Mouse (Mus musculus) megakaryocyte, embryonic 14.5 days (primary cell): ENCODE measurements around the gene Svep1. TPM values are rescaled to one million over a fixed set of nuclear protein-coding genes. Genes with fewer than 3 reads are reported as not detected.
A peak's percentile ranks its signal among the peaks of the same experiment; 100 is the strongest.

ENCODE experiments used
- H3K27me3 ChIP-seq: replicated peaks from 2 replicates; pipeline ENCODE3; 2012; ENCODE audit warnings: inconsistent platforms
- H3K36me3 ChIP-seq: replicated peaks from 2 replicates; pipeline ENCODE3; 2012; ENCODE audit warnings: low read length, inconsistent platforms, mixed read lengths
- H3K4me1 ChIP-seq: 2 replicates; pipeline ENCODE4 v1.6.1; 2012; ENCODE audit warnings: inconsistent platforms
- H3K4me3 ChIP-seq: replicated peaks from 2 replicates; pipeline ENCODE3; 2012; ENCODE audit warnings: moderate library complexity, mild to moderate bottlenecking, inconsistent platforms
- H3K9me3 ChIP-seq: 2 replicates; pipeline ENCODE4 v1.6.1; 2012; ENCODE audit warnings: inconsistent platforms
- FLI1 ChIP-seq: IDR thresholded peaks from 2 replicates; pipeline ENCODE4 v1.6.1; 2012; ENCODE audit warnings: low read length, inconsistent platforms, mixed read lengths
- GATA1 ChIP-seq: IDR thresholded peaks from 3 replicates; pipeline ENCODE4 v1.6.1; 2012; ENCODE audit warnings: mixed read lengths, low read length, inconsistent platforms, borderline replicate concordance
- polyA plus RNA-seq: library from polyadenylated mRNA; stranded (reverse); fragments of >175 nt; gene quantifications from 2 replicates; pipeline ENCODE4 v1.2.3, GENCODE M21; 2012; ENCODE audit warnings: low replicate concordance; ENCODE audit not compliant: insufficient read depth

Svep1 gene
- not detected in 2 replicates for polyA plus RNA-seq

DNA sequence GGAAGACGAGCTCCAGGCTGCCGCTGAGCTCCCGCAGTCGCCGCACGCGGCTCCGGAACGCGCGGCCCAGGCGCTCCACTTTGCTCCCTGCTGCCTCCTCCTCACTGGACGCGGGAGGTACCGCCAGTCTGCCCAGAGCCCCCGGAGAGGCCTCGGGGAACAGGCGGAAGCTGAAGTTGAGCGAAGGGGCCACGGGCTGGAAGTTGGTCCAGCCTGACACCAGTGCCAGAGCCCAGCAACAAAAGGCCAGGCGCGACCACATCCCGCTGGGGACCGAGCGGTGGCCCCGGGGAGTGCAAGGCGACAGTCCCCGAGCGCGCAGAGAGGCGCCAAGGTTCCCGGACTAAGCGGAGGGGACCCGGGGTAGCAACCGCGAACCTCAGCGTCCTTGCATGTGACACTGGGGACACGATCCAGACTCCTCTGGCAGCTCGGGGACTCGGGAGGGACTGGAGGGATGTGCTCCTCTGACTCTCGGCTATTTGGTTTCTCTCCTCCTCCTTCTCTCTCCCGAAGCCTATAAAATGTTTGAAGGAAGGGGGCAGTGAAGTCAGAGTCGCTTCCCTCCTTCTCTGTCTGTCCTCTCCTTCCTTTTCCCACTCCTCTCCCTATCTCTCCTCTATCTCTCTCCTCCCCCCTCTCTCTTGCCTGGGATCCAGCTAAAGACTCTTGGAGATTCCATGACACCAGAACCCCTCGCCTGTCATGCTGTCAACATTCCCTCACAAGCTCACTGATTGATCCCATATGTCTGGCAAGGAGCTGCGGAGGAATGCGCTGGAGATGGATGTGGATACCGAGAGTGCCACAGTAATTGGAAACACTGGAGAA lies at the start of gene Svep1:
Gene Svep1 (minus strand): TSS at position 745 of the 831 bp plus-strand sequence.
- Histone ChIP-seq H3K4me3 (peak within 1 kb of the TSS; percentile 84), H3K9me3 (no peaks in the 10 kb centered on the region), H3K27me3 (peaks cover 53% of the 10 kb centered on the region), H3K4me1 (peaks cover 10% of the 10 kb centered on the region), H3K36me3 (no peaks in the 10 kb centered on the region)
- no peak for TF ChIP-seq FLI1
- no peak for TF ChIP-seq GATA1

DNA sequence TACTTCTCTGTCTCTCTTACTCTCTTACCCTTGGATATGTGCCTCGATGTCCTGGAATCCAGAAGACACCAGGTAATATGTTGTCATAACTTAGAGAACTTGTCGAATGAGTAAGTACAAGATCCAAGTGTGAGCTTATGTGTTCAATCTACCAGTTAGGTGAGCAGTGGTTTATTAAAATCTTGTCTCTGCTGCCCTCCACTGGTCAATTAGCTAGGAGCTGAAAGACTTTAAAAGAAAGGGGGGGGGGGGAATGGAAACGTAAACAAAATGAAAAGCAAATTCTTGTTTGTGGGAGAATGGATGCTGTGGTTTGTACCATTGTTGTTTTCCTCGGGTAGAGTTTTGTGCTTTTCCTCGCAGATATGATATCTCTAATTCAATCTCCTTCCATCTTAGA lies 46.8 kb upstream of the Svep1 start:
- Histone ChIP-seq H3K4me3 (no peak overlapping the region), H3K27me3 (no peaks in the 10 kb centered on the region), H3K9me3 (no peaks in the 10 kb centered on the region), H3K4me1 (no peaks in the 10 kb centered on the region), H3K36me3 (no peaks in the 10 kb centered on the region)
- TF ChIP-seq GATA1: no peak
- TF ChIP-seq FLI1: no peak

DNA sequence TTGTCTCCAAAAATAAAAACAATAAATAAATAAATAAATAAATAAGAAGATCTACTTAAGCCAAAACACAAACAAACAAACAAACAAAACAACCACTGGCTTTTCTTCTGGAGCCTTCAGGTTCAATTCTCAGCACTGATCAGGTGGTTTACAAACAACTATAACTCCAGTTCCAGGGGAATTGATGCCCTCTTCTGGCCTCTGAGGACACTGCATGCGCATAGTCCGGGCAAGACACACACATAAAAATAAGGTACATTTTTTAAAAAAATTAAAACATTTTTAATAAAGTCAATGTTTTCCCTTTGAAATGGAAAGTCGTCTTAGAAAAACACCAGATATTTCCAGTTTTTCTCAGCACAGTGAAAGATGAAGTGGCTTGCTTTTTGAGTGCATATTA lies 45.7 kb upstream of the Svep1 start:
- Histone ChIP-seq H3K36me3 (no peaks in the 10 kb centered on the region), H3K4me3 (no peak overlapping the region), H3K27me3 (no peaks in the 10 kb centered on the region), H3K9me3 (no peaks in the 10 kb centered on the region), H3K4me1 (no peaks in the 10 kb centered on the region)
- no peak for TF ChIP-seq FLI1
- no peak for TF ChIP-seq GATA1

DNA sequence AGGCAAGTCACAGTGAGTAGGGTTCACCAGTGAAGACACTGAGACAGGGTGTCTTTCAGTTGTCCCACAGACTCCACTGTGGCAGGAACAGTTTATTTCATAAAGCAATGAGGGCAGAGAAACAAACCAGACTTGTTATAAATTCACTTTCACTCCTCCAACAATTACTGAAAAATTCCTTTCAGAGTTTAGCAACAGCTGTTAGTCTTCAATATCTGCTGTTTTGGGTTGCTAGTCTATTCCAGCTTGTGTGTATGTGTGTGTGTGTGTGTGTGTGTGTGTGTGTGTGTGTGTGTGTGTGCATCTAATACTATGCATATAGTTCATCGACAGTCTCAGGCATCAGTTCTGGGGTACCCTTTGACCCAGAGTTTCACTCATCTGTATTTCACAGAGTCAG lies 38.9 kb upstream of the Svep1 start:
- no peaks in the 10 kb centered on the region for H3K4me1 ChIP-seq
- no peak overlapping the region for H3K4me3 ChIP-seq
- H3K9me3 ChIP-seq: no peaks in the 10 kb centered on the region
- TF ChIP-seq FLI1: no peak
- no peak for TF ChIP-seq GATA1
- H3K27me3 ChIP-seq: no peaks in the 10 kb centered on the region
- H3K36me3 ChIP-seq: no peaks in the 10 kb centered on the region

DNA sequence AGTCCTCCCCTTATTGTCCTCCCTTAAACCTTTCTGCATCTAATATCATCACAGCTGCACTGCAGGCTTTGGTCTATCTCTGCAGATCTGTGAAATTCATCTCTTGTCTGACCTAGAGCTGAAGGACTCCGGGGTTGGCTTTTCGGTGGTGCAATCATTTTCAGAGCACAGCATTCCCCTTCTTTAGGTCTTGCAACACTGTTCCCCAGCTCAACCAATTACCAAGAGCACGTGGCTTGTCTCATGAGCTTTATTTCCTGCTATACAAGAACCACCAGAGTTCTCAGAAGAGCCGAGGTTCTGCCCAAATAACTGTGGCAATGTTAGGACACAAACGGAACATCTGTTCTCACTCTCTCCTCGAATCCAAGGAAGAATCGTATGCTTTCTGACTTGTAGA lies 33.8 kb upstream of the Svep1 start:
- Histone ChIP-seq H3K4me1 (no peaks in the 10 kb centered on the region), H3K9me3 (no peaks in the 10 kb centered on the region), H3K27me3 (peaks cover 2% of the 10 kb centered on the region), H3K4me3 (no peak overlapping the region), H3K36me3 (no peaks in the 10 kb centered on the region)
- TF ChIP-seq FLI1 (no peak), GATA1 (no peak)

DNA sequence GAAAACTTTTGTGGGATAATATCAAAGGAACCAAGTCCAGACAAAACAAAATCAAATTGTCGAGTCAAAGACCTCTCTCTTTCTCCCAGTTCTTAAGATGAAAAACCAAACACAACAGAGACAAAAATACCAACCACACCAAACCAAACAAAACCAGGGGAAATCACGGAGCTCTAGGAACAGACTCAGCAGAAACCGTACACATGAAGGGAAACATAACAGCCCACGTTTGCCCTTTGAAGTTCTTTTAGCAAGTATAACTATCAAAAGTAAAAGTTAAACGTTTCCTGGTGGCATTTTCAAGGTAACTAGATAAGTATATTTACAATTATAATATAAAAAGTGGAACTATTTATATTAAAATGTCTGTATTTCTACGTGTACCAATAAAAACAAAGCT lies 29.2 kb upstream of the Svep1 start:
- H3K4me1 ChIP-seq: no peaks in the 10 kb centered on the region
- H3K9me3 ChIP-seq: no peaks in the 10 kb centered on the region
- H3K4me3 ChIP-seq: no peak overlapping the region
- TF ChIP-seq GATA1 (no peak), FLI1 (no peak)
- no peaks in the 10 kb centered on the region for H3K36me3 ChIP-seq
- peaks cover 4% of the 10 kb centered on the region for H3K27me3 ChIP-seq

DNA sequence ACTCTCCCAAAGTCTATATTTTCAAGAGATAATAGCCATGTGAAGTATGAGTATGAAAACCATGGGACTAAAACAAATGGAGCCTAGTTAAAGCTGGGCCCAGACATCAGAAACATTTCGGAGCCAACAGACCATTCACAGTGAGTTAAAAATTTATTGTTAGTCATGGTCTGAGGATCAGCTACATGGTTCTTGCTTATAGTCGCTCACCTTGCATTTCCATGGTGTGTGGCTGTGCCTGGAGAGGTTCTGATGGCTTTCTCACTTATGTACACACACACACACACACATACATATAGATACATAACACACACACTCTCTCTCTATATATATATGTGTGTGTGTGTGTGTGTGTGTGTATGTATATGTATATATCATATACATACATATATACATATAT lies 16.8 kb upstream of the Svep1 start:
- Histone ChIP-seq H3K4me3 (no peak overlapping the region), H3K36me3 (no peaks in the 10 kb centered on the region), H3K9me3 (no peaks in the 10 kb centered on the region), H3K27me3 (no peaks in the 10 kb centered on the region), H3K4me1 (no peaks in the 10 kb centered on the region)
- TF ChIP-seq GATA1: no peak
- TF ChIP-seq FLI1: no peak

DNA sequence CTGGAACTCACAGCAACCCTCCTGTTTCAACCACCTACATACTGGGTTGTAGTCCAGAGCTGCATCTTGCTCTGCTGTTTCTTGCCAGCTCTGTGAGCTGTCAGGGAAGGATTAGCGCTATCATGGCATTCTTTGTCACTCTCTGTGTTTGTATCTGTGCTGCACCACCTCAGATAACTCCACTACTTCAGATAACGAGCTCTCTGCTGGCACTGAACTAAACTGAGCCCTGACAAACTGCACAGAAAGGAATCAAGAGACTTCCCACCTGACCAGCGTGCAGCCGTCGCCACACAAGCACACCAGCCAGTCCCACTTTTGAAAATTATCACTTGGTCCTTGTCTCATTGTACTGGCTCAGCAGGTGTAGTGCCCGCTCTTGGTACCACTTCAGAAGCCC lies 4.7 kb upstream of the Svep1 start:
- Histone ChIP-seq H3K4me3 (no peak overlapping the region), H3K36me3 (no peaks in the 10 kb centered on the region), H3K4me1 (peaks cover 3% of the 10 kb centered on the region; the same call in 1 of the 2 replicates), H3K9me3 (no peaks in the 10 kb centered on the region), H3K27me3 (peaks cover 35% of the 10 kb centered on the region)
- TF ChIP-seq GATA1: no peak
- no peak for TF ChIP-seq FLI1

DNA sequence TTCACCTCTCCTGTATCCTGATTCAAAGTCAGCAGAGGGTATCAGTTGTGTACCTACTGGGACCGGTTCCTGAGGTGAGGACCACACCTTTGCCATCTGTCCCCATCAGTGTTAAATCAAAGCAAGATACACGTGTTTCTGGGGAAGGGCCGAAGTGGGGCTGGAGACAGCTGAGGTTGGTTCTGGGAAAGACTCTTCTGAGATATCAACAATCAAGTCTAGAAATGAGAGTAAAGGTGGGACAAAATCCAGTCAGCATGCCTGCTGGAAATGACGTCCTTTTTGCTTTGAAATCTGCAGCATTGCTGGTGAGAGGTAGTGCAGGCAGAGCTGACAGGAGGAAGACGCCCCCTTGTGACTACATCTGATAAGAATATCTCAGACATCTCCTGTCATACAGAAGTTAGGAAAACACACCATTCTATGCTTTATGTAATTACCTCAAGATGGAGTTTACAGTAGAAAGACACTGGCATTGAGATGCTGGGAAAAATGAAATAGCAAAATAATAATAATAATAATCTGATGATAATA lies 4.0 kb upstream of the Svep1 start:
- Histone ChIP-seq H3K4me3 (no peak overlapping the region), H3K9me3 (no peaks in the 10 kb centered on the region), H3K27me3 (peaks cover 42% of the 10 kb centered on the region), H3K4me1 (peaks cover 10% of the 10 kb centered on the region), H3K36me3 (no peaks in the 10 kb centered on the region)
- TF ChIP-seq FLI1: no peak
- TF ChIP-seq GATA1: no peak

DNA sequence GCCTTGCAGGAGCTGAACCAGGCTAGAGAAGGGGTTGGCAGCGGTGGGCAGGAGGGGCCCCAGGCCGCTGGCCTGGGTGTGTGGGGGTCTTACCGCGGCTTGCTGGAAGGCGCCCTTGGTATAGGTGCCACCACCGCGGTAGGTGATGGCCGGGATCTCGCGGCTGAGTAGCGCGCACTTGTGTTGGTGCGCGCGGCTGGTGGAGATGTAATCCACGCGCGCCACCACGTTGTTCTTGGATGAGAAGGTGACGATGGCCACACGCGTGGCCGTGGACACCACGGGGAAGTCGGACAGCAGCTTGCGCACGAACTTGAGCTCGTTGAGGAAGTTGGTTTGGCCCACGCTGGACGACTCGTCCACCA lies 927 bp downstream of the Svep1 start:
- H3K9me3 ChIP-seq: no peaks in the 10 kb centered on the region
- no peaks in the 10 kb centered on the region for H3K36me3 ChIP-seq
- H3K4me3 ChIP-seq: peak overlapping the region; percentile 84
- H3K4me1 ChIP-seq: peaks cover 10% of the 10 kb centered on the region
- TF ChIP-seq FLI1: no peak
- TF ChIP-seq GATA1: no peak
- H3K27me3 ChIP-seq: peaks cover 52% of the 10 kb centered on the region
